Mouse (Mus musculus) adrenal gland (tissue): Measurements from ENCODE around the gene Clcnka.

Experiments used
- intact Hi-C: fragments of 180-260 bp; cut with DNase I; formaldehyde crosslinking; loops from one replicate; pipeline ENCODE4 v1.15.1; 2025
- long read RNA-seq, 2 experiments: library from polyadenylated mRNA; unstranded; transcript quantifications; one replicate each; pipeline ENCODE4 v2.0.0; 2020; ENCODE audit warnings: borderline replicate concordance in 1 of 2; ENCODE audit not compliant: insufficient replicate concordance in 1 of 2

Gene Clcnka
- long read RNA-seq, experiment 1 = 0 reads
- long read RNA-seq, experiment 2 = 0 reads

- intact Hi-C loops = no loop called here
Measured at GRCm38 (mm10) chr4:141398545-141398944, at the start of gene Clcnka. Gene Clcnka (minus strand): TSS chr4:141398724.

- intact Hi-C loops = no loop called here
Measured at GRCm38 (mm10) chr4:141446211-141446610, 47.7 kb upstream of the Clcnka start.

GRCm38 (mm10) chr4:141445328-141445720 is 46.8 kb upstream of the Clcnka start:
- intact Hi-C loops = no loop called here

- intact Hi-C loops = no loop called here
Measured at GRCm38 (mm10) chr4:141444451-141445327, 46.2 kb upstream of the Clcnka start, which contains the start of gene Zbtb17. Gene Zbtb17 (plus strand): TSS chr4:141444654.

- intact Hi-C loops = no loop called here
Measured at GRCm38 (mm10) chr4:141443641-141444429, 45.3 kb upstream of the Clcnka start.

GRCm38 (mm10) chr4:141440877-141441276 is 42.4 kb upstream of the Clcnka start:
- intact Hi-C loops = no loop called here

- intact Hi-C loops = no loop called here
Measured at GRCm38 (mm10) chr4:141439083-141439803, 40.7 kb upstream of the Clcnka start.

- intact Hi-C loops = no loop called here
Measured at GRCm38 (mm10) chr4:141435974-141436373, 37.5 kb upstream of the Clcnka start, which contains the start of gene Srarp. Gene Srarp (minus strand): TSS chr4:141436105.

GRCm38 (mm10) chr4:141433191-141433590 is 34.7 kb upstream of the Clcnka start:
- intact Hi-C loops = loop anchor here (5.0 kb wide), 1 partner anchor 46 kb away; no protein-coding TSS in a partner anchor

GRCm38 (mm10) chr4:141432666-141433065 is 34.1 kb upstream of the Clcnka start:
- intact Hi-C loops = loop anchor here (5.0 kb wide), 1 partner anchor 45 kb away; no protein-coding TSS in a partner anchor

GRCm38 (mm10) chr4:141430997-141431396 is 32.5 kb upstream of the Clcnka start:
- intact Hi-C loops = loop anchor here (1.0 to 5.0 kb wide), 3 partner anchors 26 to 144 kb away; no protein-coding TSS in a partner anchor

GRCm38 (mm10) chr4:141429847-141430246 is 31.3 kb upstream of the Clcnka start:
- intact Hi-C loops = loop anchor here (2.0 to 5.0 kb wide), 2 partner anchors 25 to 43 kb away; no protein-coding TSS in a partner anchor

GRCm38 (mm10) chr4:141429381-141429780 is 30.9 kb upstream of the Clcnka start:
- intact Hi-C loops = no loop called here

- intact Hi-C loops = no loop called here
Measured at GRCm38 (mm10) chr4:141427921-141428320, 29.4 kb upstream of the Clcnka start.

- intact Hi-C loops = no loop called here
Measured at GRCm38 (mm10) chr4:141426796-141427745, 28.5 kb upstream of the Clcnka start.

GRCm38 (mm10) chr4:141425484-141426479 is 27.3 kb upstream of the Clcnka start:
- intact Hi-C loops = no loop called here

GRCm38 (mm10) chr4:141423691-141424431 is 25.3 kb upstream of the Clcnka start:
- intact Hi-C loops = no loop called here

GRCm38 (mm10) chr4:141423288-141423687 is 24.8 kb upstream of the Clcnka start:
- intact Hi-C loops = no loop called here
